Mouse (Mus musculus) myocyte (in vitro differentiated cells): ENCODE data around the gene Bloc1s2. TPM values are rescaled to one million over a fixed set of nuclear protein-coding genes. Genes with fewer than 3 reads are reported as not detected.
"Not testable (repeated sequence)": the region's sequence is repeated elsewhere in the genome, so short reads cannot be mapped to it uniquely, and the experiment has no call there.

Experiments used
- H3K27me3 ChIP-seq: one replicate; pipeline ENCODE4 v1.6.1; 2011; ENCODE audit not compliant: control insufficient read depth, insufficient read depth, insufficient read length
- H3K36me3 ChIP-seq: one replicate; pipeline ENCODE4 v1.6.1; 2011; ENCODE audit not compliant: control insufficient read depth, insufficient read depth
- H3K4me2 ChIP-seq: one replicate; pipeline ENCODE4 v1.6.1; 2011; ENCODE audit warnings: low read depth, control low read depth
- H3K4me3 ChIP-seq: one replicate; pipeline ENCODE4 v1.5.1; 2011; ENCODE audit warnings: mild to moderate bottlenecking, control low read depth, moderate library complexity
- H3K79me2 ChIP-seq: one replicate; pipeline ENCODE4 v1.6.1; 2011; ENCODE audit not compliant: control insufficient read depth, insufficient read depth
- H3ac ChIP-seq: one replicate; pipeline ENCODE4 v1.6.1; 2011; ENCODE audit not compliant: control insufficient read depth, insufficient read length
- CEBPB ChIP-seq: IDR thresholded peaks from 2 replicates; pipeline ENCODE4 v1.6.1; 2011; ENCODE audit warnings: mild to moderate bottlenecking, moderate library complexity; ENCODE audit not compliant: poor library complexity, insufficient read depth, severe bottlenecking
- E2F4 ChIP-seq: IDR thresholded peaks from one replicate; pipeline ENCODE4 v1.6.1; 2011; ENCODE audit warnings: mild to moderate bottlenecking, control low read depth, moderate library complexity; ENCODE audit not compliant: insufficient read depth
- MAX ChIP-seq: IDR thresholded peaks from one replicate; pipeline ENCODE4 v1.6.1; 2011; ENCODE audit warnings: low read depth, mild to moderate bottlenecking, control low read depth
- MYOD1 ChIP-seq, 3 experiments: IDR thresholded peaks; one replicate each; pipeline ENCODE4 v1.6.1; 2011; ENCODE audit warnings: control low read depth in 2 of 3, low read depth in 2 of 3, mild to moderate bottlenecking in 2 of 3, moderate library complexity in 1 of 3; ENCODE audit not compliant: insufficient read length in 2 of 3, control insufficient read depth in 1 of 3
- MYOG ChIP-seq, 3 experiments: IDR thresholded peaks; one replicate each; pipeline ENCODE4 v1.6.1; 2011; ENCODE audit warnings: control low read depth in 2 of 3, low read depth in 2 of 3, mild to moderate bottlenecking in 2 of 3; ENCODE audit not compliant: insufficient read length in 2 of 3, control insufficient read depth in 1 of 3, insufficient read depth in 1 of 3
- POLR2A ChIP-seq: IDR thresholded peaks from one replicate; pipeline ENCODE4 v1.6.1; 2011; ENCODE audit warnings: low read depth, mild to moderate bottlenecking, control low read depth, moderate library complexity; ENCODE audit not compliant: insufficient read length
- POLR2AphosphoS2 ChIP-seq: IDR thresholded peaks from one replicate; pipeline ENCODE4 v1.6.1; 2011; ENCODE audit warnings: low read depth, control low read depth; ENCODE audit not compliant: insufficient read length
- REST ChIP-seq: IDR thresholded peaks from one replicate; pipeline ENCODE4 v1.6.1; 2011; ENCODE audit warnings: mild to moderate bottlenecking, control low read depth, moderate library complexity; ENCODE audit not compliant: insufficient read depth, insufficient read length
- SRF ChIP-seq: IDR thresholded peaks from one replicate; pipeline ENCODE4 v1.6.1; 2011; ENCODE audit warnings: low read depth; ENCODE audit not compliant: control insufficient read depth, insufficient read length
- TCF12 ChIP-seq: IDR thresholded peaks from one replicate; pipeline ENCODE4 v1.6.1; 2011; ENCODE audit warnings: mild to moderate bottlenecking, control low read depth; ENCODE audit not compliant: poor library complexity, insufficient read depth, severe bottlenecking
- TCF3 ChIP-seq: IDR thresholded peaks from one replicate; pipeline ENCODE4 v1.6.1; 2011; ENCODE audit warnings: low read depth, control low read depth; ENCODE audit not compliant: insufficient read length
- USF1 ChIP-seq: IDR thresholded peaks from one replicate; pipeline ENCODE4 v1.6.1; 2011; ENCODE audit warnings: low read depth, mild to moderate bottlenecking, control low read depth, moderate library complexity
- polyA plus RNA-seq: library from polyadenylated mRNA; unstranded; fragments of >200 nt; fragmentation: generic; extraction: Trizol; gene quantifications from one replicate; pipeline ENCODE4 v1.2.1, GENCODE M21; 2012; ENCODE audit warnings: missing spikeins

Gene Bloc1s2
- polyA plus RNA-seq, 1 experiment: 65.1 TPM

DNA sequence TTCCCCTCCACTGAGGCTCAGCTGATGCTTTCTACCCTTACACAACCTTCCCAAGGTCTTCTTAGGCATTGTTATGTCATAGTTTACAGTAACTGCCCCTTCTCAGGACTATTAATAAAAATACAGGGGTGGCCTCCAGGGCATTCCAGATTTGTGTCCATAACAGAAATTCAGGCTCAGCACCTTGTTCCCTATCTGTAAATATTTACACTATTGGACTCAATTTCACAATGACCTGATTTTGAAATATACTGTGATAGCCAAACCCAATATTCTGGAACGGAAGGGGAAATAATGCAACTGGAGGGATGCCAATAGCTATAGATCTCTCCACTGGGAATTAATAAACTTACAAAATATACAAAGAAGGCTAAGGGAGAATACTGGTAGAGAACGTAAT is 17.7 kb downstream of the Bloc1s2 start:
- Histone ChIP-seq H3K79me2 (peaks cover 7% of the 10 kb centered on the region), H3K4me3 (no peak overlapping the region), H3K27me3 (no peaks in the 10 kb centered on the region), H3K4me2 (no peak overlapping the region), H3K36me3 (peaks cover 29% of the 10 kb centered on the region), H3ac (no peak overlapping the region)
- TF ChIP-seq CEBPB: no peak
- TF ChIP-seq MYOG (IDR thresholded peaks at IDR 0.05; ENCODE audit: control insufficient read depth in 1 of 3, insufficient read depth in 1 of 3, insufficient read length in 2 of 3, low read depth in 2 of 3): no peak
- TF ChIP-seq MAX: no peak
- no peak for TF ChIP-seq REST
- TF ChIP-seq USF1: no peak
- TF ChIP-seq E2F4: no peak
- no peak for TF ChIP-seq TCF12
- TF ChIP-seq SRF: no peak
- TF ChIP-seq POLR2A: no peak
- no peak for TF ChIP-seq TCF3

DNA sequence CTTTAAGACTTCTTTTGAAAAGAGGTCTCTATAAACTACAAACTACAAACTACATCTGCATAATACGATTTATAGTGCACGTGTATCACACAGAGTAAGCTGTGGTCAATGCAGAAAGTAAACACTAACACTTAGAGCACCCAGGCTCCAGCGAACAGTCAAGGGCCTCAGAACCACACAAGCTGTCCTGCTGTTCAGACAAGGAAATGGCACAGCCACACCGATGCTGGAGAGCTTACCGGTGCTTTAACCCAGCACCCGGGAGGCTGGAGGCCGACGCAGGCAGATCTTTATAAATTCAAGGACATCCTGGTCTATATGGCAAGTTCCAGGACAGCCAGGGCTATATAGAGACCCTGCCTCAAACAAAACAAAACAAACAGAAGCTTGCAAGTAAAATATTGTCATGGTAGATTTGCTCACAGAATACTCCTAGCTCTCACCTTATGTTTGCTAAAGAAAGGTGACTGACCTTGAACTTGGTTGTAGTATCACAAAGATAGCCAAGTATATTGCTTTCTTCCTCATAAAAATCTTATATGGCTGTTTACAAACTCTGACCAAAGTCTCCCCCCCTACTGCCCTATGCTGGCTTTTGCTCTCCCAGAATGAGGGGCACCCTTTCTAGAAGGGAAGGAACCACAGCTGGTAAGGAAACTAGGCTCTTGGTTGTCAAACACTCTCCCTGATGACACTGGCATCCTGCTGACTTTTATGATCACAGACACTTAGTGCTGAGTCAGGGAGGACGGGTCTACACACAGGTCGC is 18.3 kb downstream of the Bloc1s2 start:
- no peak for TF ChIP-seq TCF3
- no peak for TF ChIP-seq E2F4
- TF ChIP-seq USF1: no peak
- no peak for TF ChIP-seq CEBPB
- no peak for TF ChIP-seq REST
- TF ChIP-seq MYOD1 (IDR thresholded peaks at IDR 0.05; ENCODE audit: control insufficient read depth in 1 of 3, insufficient read length in 2 of 3, low read depth in 2 of 3): no peak
- TF ChIP-seq SRF: no peak
- TF ChIP-seq POLR2A: no peak
- no peak for TF ChIP-seq TCF12
- no peak for TF ChIP-seq MYOG (IDR thresholded peaks at IDR 0.05; ENCODE audit: control insufficient read depth in 1 of 3, insufficient read depth in 1 of 3, insufficient read length in 2 of 3, low read depth in 2 of 3)
- no peak for TF ChIP-seq POLR2AphosphoS2
- TF ChIP-seq MAX: no peak
- H3K27me3 ChIP-seq: no peaks in the 10 kb centered on the region
- peaks cover 32% of the 10 kb centered on the region for H3K36me3 ChIP-seq
- H3K4me2 ChIP-seq: no peak overlapping the region
- no peak overlapping the region for H3K4me3 ChIP-seq
- H3ac ChIP-seq: no peak overlapping the region
- H3K79me2 ChIP-seq: peaks cover under 1% of the 10 kb centered on the region

DNA sequence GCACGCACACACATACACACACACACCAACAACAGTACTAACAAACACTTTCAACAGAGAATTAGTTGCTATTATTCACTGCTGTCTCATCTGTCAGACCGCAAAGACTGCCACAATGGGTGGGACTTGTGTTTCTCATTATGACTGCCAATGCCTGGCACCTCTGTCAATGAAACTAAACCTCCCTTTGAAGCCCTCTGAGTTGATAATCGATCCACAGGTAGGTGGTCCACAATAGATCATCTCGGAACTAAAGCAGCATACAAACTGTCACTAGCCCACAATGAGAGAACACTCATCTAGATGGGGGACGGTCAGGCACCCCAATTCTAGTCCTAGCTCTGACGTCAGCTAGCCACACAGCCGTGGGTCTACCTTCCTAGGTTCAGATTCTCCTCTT is 25.1 kb downstream of the Bloc1s2 start:
- Histone ChIP-seq H3K79me2 (no peaks in the 10 kb centered on the region), H3K4me2 (no peak overlapping the region), H3ac (no peak overlapping the region), H3K27me3 (no peaks in the 10 kb centered on the region), H3K36me3 (peaks cover 47% of the 10 kb centered on the region), H3K4me3 (no peak overlapping the region)
- no peak for TF ChIP-seq CEBPB
- TF ChIP-seq REST: no peak
- TF ChIP-seq POLR2A: no peak
- no peak for TF ChIP-seq SRF
- no peak for TF ChIP-seq TCF3
- no peak for TF ChIP-seq MYOD1 (IDR thresholded peaks at IDR 0.05; ENCODE audit: control insufficient read depth in 1 of 3, insufficient read length in 2 of 3, low read depth in 2 of 3)

DNA sequence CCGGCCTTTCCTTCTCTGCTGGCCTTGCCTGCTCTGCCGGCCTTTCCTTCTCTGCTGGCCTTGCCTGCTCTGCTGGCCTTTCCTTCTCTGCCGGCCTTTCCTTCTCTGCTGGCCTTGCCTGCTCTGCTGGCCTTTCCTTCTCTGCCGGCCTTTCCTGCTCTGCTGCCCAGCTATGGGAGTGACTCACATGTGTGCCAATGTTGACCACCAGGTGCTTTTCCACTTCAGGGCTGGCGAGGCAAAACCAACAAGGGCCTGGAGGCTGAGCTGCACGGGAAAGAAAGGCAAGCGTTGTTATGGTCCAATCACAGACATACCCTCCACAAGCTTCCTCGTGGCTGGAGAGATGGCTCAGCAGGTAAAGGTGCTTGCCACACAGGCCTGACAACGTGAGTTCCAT is 25.6 kb downstream of the Bloc1s2 start:
- H3K4me3 ChIP-seq, H3K27me3 ChIP-seq, H3ac ChIP-seq, H3K4me2 ChIP-seq, H3K79me2 ChIP-seq: not testable (repeated sequence)
- peaks cover 51% of the 10 kb centered on the region for H3K36me3 ChIP-seq

DNA sequence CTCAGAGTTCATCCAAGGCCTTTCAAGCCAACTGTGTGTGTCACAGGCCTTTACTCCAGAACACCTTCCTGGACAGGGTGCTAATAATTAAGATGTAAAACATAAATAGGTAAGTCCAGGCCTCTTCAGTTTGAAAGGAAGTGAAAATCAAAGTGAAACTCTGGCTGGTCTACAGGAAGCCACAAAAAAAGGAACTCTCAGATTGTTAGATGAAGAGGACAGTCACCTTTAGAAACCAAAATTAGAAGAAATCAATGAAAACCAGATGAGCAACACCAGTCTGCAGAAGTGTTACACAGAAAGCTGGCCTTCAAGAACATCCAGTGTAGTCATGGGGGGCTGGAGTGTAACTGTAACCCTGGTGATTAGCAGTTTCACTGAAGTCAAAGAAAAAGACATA is 28.5 kb downstream of the Bloc1s2 start:
- no peak overlapping the region for H3K4me2 ChIP-seq

More for the DNA sequence above, 28.5 kb downstream of the Bloc1s2 start:
- Histone ChIP-seq H3K79me2 (no peaks in the 10 kb centered on the region), H3K27me3 (no peaks in the 10 kb centered on the region), H3K4me3 (no peak overlapping the region), H3K36me3 (peaks cover 39% of the 10 kb centered on the region), H3ac (no peak overlapping the region)
- no peak for TF ChIP-seq TCF12
- no peak for TF ChIP-seq E2F4
- TF ChIP-seq TCF3: no peak
- no peak for TF ChIP-seq MYOG (IDR thresholded peaks at IDR 0.05; ENCODE audit: control insufficient read depth in 1 of 3, insufficient read depth in 1 of 3, insufficient read length in 2 of 3, low read depth in 2 of 3)
- TF ChIP-seq CEBPB: no peak
- TF ChIP-seq MAX: no peak
- TF ChIP-seq POLR2AphosphoS2: no peak
- TF ChIP-seq SRF: no peak
- no peak for TF ChIP-seq MYOD1 (IDR thresholded peaks at IDR 0.05; ENCODE audit: control insufficient read depth in 1 of 3, insufficient read length in 2 of 3, low read depth in 2 of 3)
- no peak for TF ChIP-seq POLR2A
